Mouse (Mus musculus): ENCODE data around the gene Trmt112.

Gene Trmt112

GRCm38 (mm10) chr19:6950613-6951153 is 41.2 kb downstream of the Trmt112 start:
- DNase-seq, result peak; percentile 72 to 73

- peak; percentile 92 to 96 for DNase-seq
Measured at GRCm38 (mm10) chr19:6951381-6951968, 42.0 kb downstream of the Trmt112 start.

GRCm38 (mm10) chr19:6951994-6952711 is 42.7 kb downstream of the Trmt112 start:
- peak; percentile 81 to 82 for DNase-seq

- peak in 1 of 2 experiments; percentile 45 for DNase-seq
Measured at GRCm38 (mm10) chr19:6952712-6953037, 43.2 kb downstream of the Trmt112 start.

GRCm38 (mm10) chr19:6954046-6954445 is 44.5 kb downstream of the Trmt112 start:
- peak; percentile 57 to 60 for DNase-seq

GRCm38 (mm10) chr19:6955424-6955823 is 45.9 kb downstream of the Trmt112 start:
- DNase-seq, result no peak

GRCm38 (mm10) chr19:6956461-6956860 is 47.0 kb downstream of the Trmt112 start:
- DNase-seq, result no peak

Measured in cerebellum, postnatal 10 days (tissue).